Mouse (Mus musculus) heart, postnatal 0 days (tissue): ENCODE data around the gene Sdf2.
A peak's percentile ranks its signal among the peaks of the same experiment; 100 is the strongest.

Source experiments
- CTCF ChIP-seq: IDR thresholded peaks from 2 replicates; pipeline ENCODE4 v1.5.1; 2016; ENCODE audit warnings: antibody characterized with exemption, control low read depth, low read depth
- EP300 ChIP-seq: IDR thresholded peaks from 2 replicates; pipeline ENCODE4 v1.6.1; 2016; ENCODE audit warnings: antibody characterized with exemption, low read depth

GRCm38 (mm10) chr11:78262550-78262949 is 17.0 kb downstream of the Sdf2 start:
- TF ChIP-seq CTCF (peak; percentile 68), EP300 (no peak)
